Mouse (Mus musculus) kidney, adult 2 months (tissue): ENCODE results near the gene Abcc6. TPM values are rescaled to one million over a fixed set of nuclear protein-coding genes. Genes with fewer than 3 reads are reported as not detected.

ENCODE experiments used
- DNase-seq: peaks from one replicate; pipeline ENCODE4 v3.0.0; 2021
- H3K27ac ChIP-seq: fragments of 200-500 bp; 2 replicates; pipeline ENCODE4 v1.5.1; 2012; ENCODE audit warnings: low read depth, low read length, control low read depth, inconsistent platforms; ENCODE audit not compliant: insufficient read depth
- H3K27me3 ChIP-seq: fragments of 200-500 bp; replicated peaks from 2 replicates; pipeline ENCODE4 v1.6.1; 2012; ENCODE audit warnings: mild to moderate bottlenecking, moderate library complexity, low read length, inconsistent platforms; ENCODE audit not compliant: control insufficient read depth, insufficient read depth
- H3K36me3 ChIP-seq: fragments of 200-500 bp; 2 replicates; pipeline ENCODE4 v1.6.1; 2012; ENCODE audit warnings: mild to moderate bottlenecking, moderate library complexity, low read length, inconsistent platforms; ENCODE audit not compliant: control insufficient read depth, insufficient read depth
- H3K4me1 ChIP-seq: fragments of 200-500 bp; 2 replicates; pipeline ENCODE4 v1.6.1; 2011; ENCODE audit warnings: low read length; ENCODE audit not compliant: control insufficient read depth, insufficient read depth
- H3K4me3 ChIP-seq: fragments of 200-500 bp; 2 replicates; pipeline ENCODE4 v1.5.1; 2011; ENCODE audit warnings: mild to moderate bottlenecking, low read depth, low read length, control low read depth; ENCODE audit not compliant: insufficient read depth
- CTCF ChIP-seq: fragments of 200-500 bp; conservative IDR thresholded peaks from 2 replicates; pipeline ENCODE4 v1.5.1; 2011; ENCODE audit warnings: low read depth, mild to moderate bottlenecking, control low read depth, low read length, moderate library complexity, mixed read lengths; ENCODE audit not compliant: insufficient read depth, insufficient read length
- POLR2A ChIP-seq: fragments of 200-500 bp; IDR thresholded peaks from one replicate; pipeline ENCODE4 v1.6.1; 2011; ENCODE audit warnings: low read depth, low read length, control low read depth
- WGBS: fragments of 180-500 bp; shearing (Covaris S2); methylation state at CpG from one replicate; pipeline ENCODE4 v1.1.7; 2018; 5-methylcytosine and 5-hydroxymethylcytosine counted together
- polyA plus RNA-seq: library from polyadenylated mRNA; depleted of rRNA; stranded (reverse); fragments of >200 nt; gene quantifications from 2 replicates; pipeline ENCODE4 v1.2.3, GENCODE M21; 2012

Abcc6 gene
- polyA plus RNA-seq, 1 experiment: 13.2 TPM

GRCm38 (mm10) chr7:46039873-46040272 lies 9.8 kb upstream of the Abcc6 start:
- H3K36me3 ChIP-seq: no peaks in the 10 kb centered on the region; the same call in 1 of the 2 replicates
- no peak overlapping the region for H3K27ac ChIP-seq
- WGBS: 56% methylated on average over 2 of the region's 2 CpGs

GRCm38 (mm10) chr7:46037433-46037832 lies 7.3 kb upstream of the Abcc6 start:
- TF ChIP-seq POLR2A (no peak), CTCF (no peak)
- WGBS: 81% methylated on average over 6 of the region's 6 CpGs
- H3K27me3 ChIP-seq: no peaks in the 10 kb centered on the region
- H3K4me3 ChIP-seq: no peak overlapping the region
- H3K36me3 ChIP-seq: no peaks in the 10 kb centered on the region; the same call in 1 of the 2 replicates
- DNase-seq: no peak
- H3K4me1 ChIP-seq: no peaks in the 10 kb centered on the region
- no peak overlapping the region for H3K27ac ChIP-seq

More at GRCm38 (mm10) chr7:46039873-46040272, 9.8 kb upstream of the Abcc6 start:
- no peak for DNase-seq
- no peaks in the 10 kb centered on the region for H3K27me3 ChIP-seq
- H3K4me3 ChIP-seq: no peak overlapping the region
- no peak for TF ChIP-seq POLR2A
- no peak for TF ChIP-seq CTCF
- H3K4me1 ChIP-seq: no peaks in the 10 kb centered on the region

GRCm38 (mm10) chr7:46035468-46035867 lies 5.4 kb upstream of the Abcc6 start:
- no peaks in the 10 kb centered on the region for H3K4me1 ChIP-seq
- no peak overlapping the region for H3K4me3 ChIP-seq
- no peak for DNase-seq
- WGBS: 78% methylated on average over 2 of the region's 2 CpGs
- H3K27me3 ChIP-seq: no peaks in the 10 kb centered on the region
- no peak overlapping the region for H3K27ac ChIP-seq
- no peaks in the 10 kb centered on the region for H3K36me3 ChIP-seq
- no peak for TF ChIP-seq CTCF
- TF ChIP-seq POLR2A: no peak

- no peaks in the 10 kb centered on the region for H3K36me3 ChIP-seq
- 83% methylated on average over 2 of the region's 2 CpGs for WGBS
- H3K4me3 ChIP-seq: no peak overlapping the region
- H3K4me1 ChIP-seq: no peaks in the 10 kb centered on the region
- TF ChIP-seq POLR2A: no peak
- no peak for TF ChIP-seq CTCF
- DNase-seq: no peak
- no peak overlapping the region for H3K27ac ChIP-seq
- H3K27me3 ChIP-seq: no peaks in the 10 kb centered on the region
Measured at GRCm38 (mm10) chr7:46034991-46035390, 4.9 kb upstream of the Abcc6 start.

- H3K4me1 ChIP-seq: no peaks in the 10 kb centered on the region
- H3K36me3 ChIP-seq: no peaks in the 10 kb centered on the region
- H3K27me3 ChIP-seq: no peaks in the 10 kb centered on the region
- peak overlapping the region; percentile 90 for H3K4me3 ChIP-seq
- no peak overlapping the region for H3K27ac ChIP-seq
- no peak for DNase-seq
- under 1% methylated on average over 35 of the region's 35 CpGs for WGBS
- TF ChIP-seq CTCF (no peak), POLR2A (no peak)
Measured at GRCm38 (mm10) chr7:46033870-46034337, 3.8 kb upstream of the Abcc6 start.

- Histone ChIP-seq H3K4me1 (no peaks in the 10 kb centered on the region), H3K27me3 (no peaks in the 10 kb centered on the region), H3K27ac (no peak within 1 kb of the TSS), H3K36me3 (no peaks in the 10 kb centered on the region), H3K4me3 (peak within 1 kb of the TSS; percentile 90)
- TF ChIP-seq CTCF (peak; percentile 81), POLR2A (peak; percentile 36)
- peak; percentile 98 for DNase-seq
- 4% methylated on average over 44 of the region's 44 CpGs for WGBS
Measured at GRCm38 (mm10) chr7:46033109-46033869, 3.2 kb upstream of the Abcc6 start, which contains the start of gene Nomo1. Nomo1 (plus strand) TSS chr7:46033698.

GRCm38 (mm10) chr7:46031075-46031474 lies 973 bp upstream of the Abcc6 start:
- no peak overlapping the region for H3K27ac ChIP-seq
- 64% methylated on average over 2 of the region's 2 CpGs for WGBS
- H3K4me3 ChIP-seq: no peak overlapping the region
- no peak for TF ChIP-seq CTCF
- TF ChIP-seq POLR2A: no peak
- no peaks in the 10 kb centered on the region for H3K36me3 ChIP-seq
- DNase-seq: no peak
- no peaks in the 10 kb centered on the region for H3K4me1 ChIP-seq
- H3K27me3 ChIP-seq: no peaks in the 10 kb centered on the region
